In the genomic region with DNA sequence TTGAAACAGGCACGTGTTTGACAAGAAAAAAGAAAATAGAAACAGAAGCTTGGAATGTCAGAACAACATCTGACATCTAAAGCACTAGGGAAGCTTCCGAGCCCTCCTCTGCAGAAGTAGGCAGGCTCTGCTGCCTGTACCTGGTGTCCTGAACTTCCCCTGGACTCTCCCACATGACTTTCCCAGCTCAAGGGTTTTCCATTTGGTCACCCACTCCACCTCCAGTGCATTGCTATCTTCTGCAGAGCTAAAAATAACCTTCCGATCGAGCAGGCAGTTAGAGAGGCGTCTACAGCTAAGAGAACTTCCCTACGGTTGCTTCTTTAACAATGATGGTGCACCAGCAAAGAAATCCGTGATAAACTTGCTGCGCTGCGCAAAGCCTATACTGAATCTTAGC, we compare ENCODE assay signal across 17 mouse cellular contexts. TPM values are rescaled to one million over a fixed set of nuclear protein-coding genes. Genes with fewer than 3 reads are reported as not detected.
A peak's percentile ranks its signal among the peaks of the same experiment; 100 is the strongest.
DNase-seq lines count a peak whose midpoint lies in the region; TF ChIP-seq lines count a peak whose summit lies in the region.
"Had no signal": no experiment of that assay in that cellular context is flagged by ENCODE, and none has a peak within 500 bp of the region (broad histone marks: within the 10 kb centered on the region; RNA-seq: fewer than 3 reads in every experiment).

No protein-coding gene starts in this region.

- H3K4me3 ChIP-seq in gastrocnemius, adult 2 months, result peak overlapping the region; percentile 52
- H3K4me3 ChIP-seq: embryonic facial prominence, embryonic 15.5 days; forebrain, embryonic 13.5 days; neural tube, embryonic 15.5 days had no signal

- H3K27ac ChIP-seq in gastrocnemius, adult 2 months, result peak overlapping the region; percentile 90
- H3K27ac ChIP-seq: embryonic facial prominence, embryonic 15.5 days; forebrain, embryonic 13.5 days; liver, embryonic 14.5 days; neural tube, embryonic 15.5 days had no signal

- intact Hi-C loops in gastrocnemius, adult 2 months (cut with DNase I), result no loop called here
- intact Hi-C loops in gastrocnemius, postnatal 14 days (cut with DNase I; ENCODE audit: low total_unique reads), result no loop called here
- intact Hi-C loops in heart, postnatal 10 days (cut with DNase I), result loop anchor here (10.0 kb wide), 1 partner anchor 171 kb away; no protein-coding TSS in a partner anchor

- no peak for TF ChIP-seq CTCF in gastrocnemius, adult 2 months (IDR thresholded peaks at IDR 0.05)

- DNase-seq in gastrocnemius, adult 2 months, result peak; percentile 35
- no peak for DNase-seq in gastrocnemius, postnatal 14 days
- DNase-seq in 3T3-L1 (ENCODE audit: low read depth, low spot score), result peak; percentile 19
- DNase-seq in heart, adult 8-10 months (ENCODE audit: low spot score), result peak; percentile 67
- peak; percentile 72 to 83 for DNase-seq in heart, postnatal 10 days
- DNase-seq in retina, embryonic 14.5 days (ENCODE audit: low spot score), result no peak
- DNase-seq in left cerebral cortex, adult 18-20 months (ENCODE audit: low spot score in 2 of 2), result no peak
- no peak for DNase-seq in cerebellum, postnatal 4 days (ENCODE audit: low spot score in 2 of 2)
- DNase-seq: cerebellum, adult 11 months; gastrocnemius, postnatal 10 days; right cerebral cortex, adult 18-20 months had no signal

RNA-seq across cellular contexts. Expression of a gene that starts 32.4 kb away (rescaled TPM):
- under 1 TPM; 0.69 to 0.75 TPM for total RNA-seq in gastrocnemius, adult 2 months (2021)
- 1 to 10 TPM in 1 of 2 experiments, under 1 TPM in 1; 0.82 to 1.1 TPM for total RNA-seq in gastrocnemius, postnatal 14 days (2021)
- total RNA-seq in heart, adult 8-10 months (2022), result 1 to 10 TPM; 3.0 to 4.8 (median 3.4) TPM
- 1 to 10 TPM; 3.8 to 5.4 TPM for total RNA-seq in heart, postnatal 10 days (2021)
- total RNA-seq in left cerebral cortex, adult 18-20 months (2021), result 1 to 10 TPM; 3.2 to 3.5 TPM
- total RNA-seq: megakaryocyte-erythroid progenitor cell, adult 5-6 weeks; monocyte, adult 5-6 weeks had no signal

Comparison
In these comparisons a context has a peak if more than half of its experiments do, and no peak if none do; other contexts are left out.
1. DNase-seq: peak in gastrocnemius, adult 2 months (single experiment), 3T3-L1 (single experiment), heart, adult 8-10 months (single experiment) and heart, postnatal 10 days (2 of 2); none in gastrocnemius, postnatal 14 days (single experiment), retina, embryonic 14.5 days (single experiment), left cerebral cortex, adult 18-20 months (0 of 2) and cerebellum, postnatal 4 days (0 of 2).